Mouse (Mus musculus) heart, embryonic 10.5 days (tissue): Measurements from ENCODE around the gene Eps15l1. TPM values are rescaled to one million over a fixed set of nuclear protein-coding genes. Genes with fewer than 3 reads are reported as not detected.

Experiments
- microRNA-seq: library from miRNA; unstranded; fragments of <30 nt; microRNA quantifications from one replicate; pipeline ENCODE4, GENCODE M21; 2017
- polyA plus RNA-seq: library from polyadenylated mRNA; unstranded; fragments of >200 nt; fragmentation: Nextera tagmentation; extraction: Ambion mirVana; gene quantifications from 2 replicates; pipeline ENCODE4 v1.2.1, GENCODE M21; 2016

Eps15l1 gene
- polyA plus RNA-seq, 1 experiment from 2014 or later: 62.3 TPM

Small RNAs within 50 kb of the gene (microRNA-seq; reads per million reads assigned to microRNA genes)
- gene Mir7068: 3.8 reads per million, percentile 10 among the genes with 10 or more reads in this experiment

Other genes starting within 250 kb of the Eps15l1 start
- gene Hsh2d, start 231.8 kb downstream of the Eps15l1 start, polyA plus RNA-seq: 0.13 TPM in 1 of 2 replicates, not detected in the other
- gene Cib3, start 208.6 kb downstream of the Eps15l1 start, polyA plus RNA-seq: not detected in 2 replicates
- gene Gm11034, start 207.8 kb downstream of the Eps15l1 start, polyA plus RNA-seq: not detected in 2 replicates
- gene Fam32a, start 201.7 kb downstream of the Eps15l1 start, polyA plus RNA-seq: 43.4 and 55.4 TPM in 2 replicates
- gene Ap1m1, start 181.4 kb downstream of the Eps15l1 start, polyA plus RNA-seq: 129 and 131 TPM in 2 replicates
- 19.8 and 23.4 TPM in 2 replicates for gene Gm10282, start 116.2 kb downstream of the Eps15l1 start, polyA plus RNA-seq
- 12.8 and 14.1 TPM in 2 replicates for gene Klf2, start 102.4 kb downstream of the Eps15l1 start, polyA plus RNA-seq
- 0.84 and 1.7 TPM in 2 replicates for gene Calr3, start 22.4 kb upstream of the Eps15l1 start, polyA plus RNA-seq
- 9.7 and 12.0 TPM in 2 replicates for gene 1700030K09Rik, start 22.4 kb upstream of the Eps15l1 start, polyA plus RNA-seq
- 75.0 and 83.0 TPM in 2 replicates for gene Cherp, start 53.8 kb upstream of the Eps15l1 start, polyA plus RNA-seq
- 21.5 and 23.8 TPM in 2 replicates for gene Slc35e1, start 71.2 kb upstream of the Eps15l1 start, polyA plus RNA-seq
- 12.7 and 14.9 TPM in 2 replicates for gene Med26, start 126.8 kb upstream of the Eps15l1 start, polyA plus RNA-seq
- 98.6 and 104 TPM in 2 replicates for gene Smim7, start 149.6 kb upstream of the Eps15l1 start, polyA plus RNA-seq
- gene Tmem38a, start 150.6 kb upstream of the Eps15l1 start, polyA plus RNA-seq: 42.0 and 60.3 TPM in 2 replicates
- 0.01 and 0.04 TPM in 2 replicates for gene Nwd1, start 225.3 kb upstream of the Eps15l1 start, polyA plus RNA-seq